ENCODE assay signal across 23 mouse cellular contexts in genomic region chr4:108434781-108435180, GRCm38 (mm10). TPM values are rescaled to one million over a fixed set of nuclear protein-coding genes. Genes with fewer than 3 reads are reported as not detected.
DNase-seq lines count a peak whose midpoint lies in the region; ATAC-seq lines count a peak whose summit lies in the region.
"Had no signal": no experiment of that assay in that cellular context is flagged by ENCODE, and none has a peak within 500 bp of the region (broad histone marks: within the 10 kb centered on the region; RNA-seq: fewer than 3 reads in every experiment).

No protein-coding gene starts in this region.

- peaks cover 76% of the 10 kb centered on the region for H3K4me1 ChIP-seq in embryonic facial prominence, embryonic 10.5 days
- peaks cover 79% of the 10 kb centered on the region for H3K4me1 ChIP-seq in limb, embryonic 10.5 days
- H3K4me1 ChIP-seq in limb, embryonic 12.5 days (replicated peaks): peaks cover 68% of the 10 kb centered on the region

- intact Hi-C loops in heart, postnatal 10 days (cut with DNase I): no loop called here

- ATAC-seq in limb, embryonic 12.5 days (ENCODE audit: insufficient number of reproducible peaks, insufficient read depth, low FRiP score, low TSS enrichment, low read depth): no peak
- ATAC-seq: forebrain, embryonic 13.5 days; forebrain, embryonic 15.5 days; forebrain, postnatal 0 days; Patski had no signal

- no peaks in the 10 kb centered on the region for H3K9me3 ChIP-seq in embryonic facial prominence, embryonic 10.5 days
- no peaks in the 10 kb centered on the region for H3K9me3 ChIP-seq in limb, embryonic 10.5 days (replicated peaks)
- H3K9me3 ChIP-seq in limb, embryonic 12.5 days: no peaks in the 10 kb centered on the region
- H3K9me3 ChIP-seq: forebrain, embryonic 13.5 days; forebrain, embryonic 15.5 days; G1E had no signal

- no peaks in the 10 kb centered on the region for H3K36me3 ChIP-seq in embryonic facial prominence, embryonic 10.5 days (replicated peaks)
- no peaks in the 10 kb centered on the region for H3K36me3 ChIP-seq in limb, embryonic 10.5 days
- no peaks in the 10 kb centered on the region for H3K36me3 ChIP-seq in limb, embryonic 12.5 days
- H3K36me3 ChIP-seq: forebrain, embryonic 15.5 days; G1E had no signal

- WGBS in embryonic facial prominence, embryonic 10.5 days: 96% methylated on average over 3 of the region's 3 CpGs
- WGBS in limb, embryonic 10.5 days: 94% methylated on average over 3 of the region's 3 CpGs
- 95% methylated on average over 3 of the region's 3 CpGs for WGBS in limb, embryonic 12.5 days

- H3K9ac ChIP-seq in limb, embryonic 12.5 days (replicated peaks): no peak overlapping the region
- H3K9ac ChIP-seq: forebrain, embryonic 13.5 days; forebrain, embryonic 15.5 days; forebrain, postnatal 0 days had no signal

- no peak overlapping the region for H3K4me2 ChIP-seq in limb, embryonic 12.5 days
- H3K4me2 ChIP-seq: forebrain, embryonic 13.5 days; forebrain, embryonic 15.5 days had no signal

- H3K4me3 ChIP-seq in embryonic facial prominence, embryonic 10.5 days: no peak overlapping the region
- H3K4me3 ChIP-seq in limb, embryonic 10.5 days: no peak overlapping the region
- H3K4me3 ChIP-seq in limb, embryonic 12.5 days (replicated peaks): no peak overlapping the region
- H3K4me3 ChIP-seq: forebrain, embryonic 13.5 days; forebrain, embryonic 15.5 days had no signal

- peak; percentile 72 for DNase-seq in heart, adult 11 months
- DNase-seq in heart, postnatal 10 days: no peak
- DNase-seq in embryonic facial prominence, embryonic 10.5 days (ENCODE audit: low spot score): no peak
- no peak for DNase-seq in limb, embryonic 10.5 days (ENCODE audit: low spot score)
- DNase-seq in T-cell, adult 2 months (ENCODE audit: low spot score): no peak
- no peak for DNase-seq in adrenal gland, postnatal 25 days
- no peak for DNase-seq in cerebellum, postnatal 14 days
- DNase-seq: adrenal gland, adult 2 months; adrenal gland, postnatal 10 days; adrenal gland, postnatal 36 days; B cell, adult 2 months; cerebellum, adult 11-12 months; cerebellum, adult 2 months; cerebellum, adult 9-11 months; cerebellum, postnatal 25 days; forebrain, postnatal 0 days had no signal

- peak overlapping the region; percentile 27 for H3K27ac ChIP-seq in embryonic facial prominence, embryonic 10.5 days (replicated peaks)
- H3K27ac ChIP-seq in limb, embryonic 10.5 days: peak overlapping the region; percentile 92
- H3K27ac ChIP-seq in limb, embryonic 12.5 days: peak overlapping the region; percentile 89
- H3K27ac ChIP-seq: forebrain, embryonic 13.5 days; forebrain, embryonic 15.5 days had no signal

- H3K27me3 ChIP-seq in embryonic facial prominence, embryonic 10.5 days (replicated peaks; ENCODE audit: low read depth, poor library complexity, severe bottlenecking): no peaks in the 10 kb centered on the region
- H3K27me3 ChIP-seq in limb, embryonic 10.5 days (ENCODE audit: low read depth, poor library complexity, severe bottlenecking): no peaks in the 10 kb centered on the region
- H3K27me3 ChIP-seq in limb, embryonic 12.5 days: no peaks in the 10 kb centered on the region
- H3K27me3 ChIP-seq: CH12.LX; forebrain, embryonic 13.5 days; forebrain, embryonic 15.5 days; Patski had no signal

RNA-seq across cellular contexts. Expression of gene Tut4, which starts 24.4 kb away (rescaled TPM):
- total RNA-seq in heart, postnatal 10 days (2021): 10 to 100 TPM; 41.0 to 43.8 TPM
- polyA plus RNA-seq in embryonic facial prominence, embryonic 10.5 days (2016; fragmentation: Nextera tagmentation; extraction: Ambion mirVana): 103 and 106 TPM in 2 replicates
- 95.8 and 119 TPM in 2 replicates for polyA plus RNA-seq in limb, embryonic 10.5 days (2016; fragmentation: Nextera tagmentation; extraction: Ambion mirVana)
- 144 and 154 TPM in 2 replicates for polyA plus RNA-seq in limb, embryonic 12.5 days (2016; fragmentation: Nextera tagmentation; extraction: Ambion mirVana)
- 48.8 and 52.5 TPM in 2 replicates for total RNA-seq in adrenal gland, postnatal 25 days (2021)

RNA-seq across cellular contexts. Expression of gene Gpx7, which starts 28.0 kb away (rescaled TPM):
- 10 to 100 TPM; 22.3 to 22.6 TPM for total RNA-seq in heart, postnatal 10 days (2021)
- polyA plus RNA-seq in embryonic facial prominence, embryonic 10.5 days (2016; fragmentation: Nextera tagmentation; extraction: Ambion mirVana): 39.7 and 40.1 TPM in 2 replicates
- polyA plus RNA-seq in limb, embryonic 10.5 days (2016; fragmentation: Nextera tagmentation; extraction: Ambion mirVana): 40.6 and 44.3 TPM in 2 replicates
- 62.0 and 62.9 TPM in 2 replicates for polyA plus RNA-seq in limb, embryonic 12.5 days (2016; fragmentation: Nextera tagmentation; extraction: Ambion mirVana)
- 7.3 and 8.7 TPM in 2 replicates for total RNA-seq in adrenal gland, postnatal 25 days (2021)
- total RNA-seq: CH12.LX had no signal
- polyA plus RNA-seq: G1E, Patski had no signal

RNA-seq across cellular contexts. Expression of gene Shisal2a, which starts 51.6 kb away (rescaled TPM):
- total RNA-seq in heart, postnatal 10 days (2021): not detected
- 4.0 and 5.6 TPM in 2 replicates for polyA plus RNA-seq in embryonic facial prominence, embryonic 10.5 days (2016; fragmentation: Nextera tagmentation; extraction: Ambion mirVana)
- 1.5 and 5.6 TPM in 2 replicates for polyA plus RNA-seq in limb, embryonic 10.5 days (2016; fragmentation: Nextera tagmentation; extraction: Ambion mirVana)
- polyA plus RNA-seq in limb, embryonic 12.5 days (2016; fragmentation: Nextera tagmentation; extraction: Ambion mirVana): 8.1 and 9.4 TPM in 2 replicates
- total RNA-seq in adrenal gland, postnatal 25 days (2021): 4.1 and 4.5 TPM in 2 replicates
- total RNA-seq: CH12.LX, G1E had no signal
- polyA plus RNA-seq: CD4-positive, CD25-positive, alpha-beta regulatory T cell, adult 4 months; G1E; Patski had no signal

Comparison
In these comparisons a context has a peak if more than half of its experiments do, and no peak if none do; other contexts are left out.
1. H3K27ac ChIP-seq: peak in every context shown above with its lines; median percentile 92 in limb, embryonic 10.5 days; 89 in limb, embryonic 12.5 days; 27 in embryonic facial prominence, embryonic 10.5 days.